Mouse (Mus musculus) naive thymus-derived CD4-positive, alpha-beta T cell, adult 2 months (primary cell): Measurements from ENCODE around the gene Tshz2.
"Not testable (repeated sequence)": the region's sequence is repeated elsewhere in the genome, so short reads cannot be mapped to it uniquely, and the experiment has no call there.

Experiments
- DNase-seq: peaks from one replicate; pipeline ENCODE4 v3.0.0-alpha.2; 2011; ENCODE audit warnings: low read depth

Tshz2 gene

GRCm38 (mm10) chr2:169632338-169633151, at the start of gene Tshz2:
Gene Tshz2, plus strand, starts transcription at chr2:169633013.
- no peak for DNase-seq

- DNase-seq, result no peak
Measured at GRCm38 (mm10) chr2:169583476-169583875, 49.3 kb upstream of the Tshz2 start.

- DNase-seq, result no peak
Measured at GRCm38 (mm10) chr2:169584745-169585456, 47.9 kb upstream of the Tshz2 start.

- DNase-seq, result no peak
Measured at GRCm38 (mm10) chr2:169585631-169586285, 47.1 kb upstream of the Tshz2 start.

- no peak for DNase-seq
Measured at GRCm38 (mm10) chr2:169586688-169587087, 46.1 kb upstream of the Tshz2 start.

GRCm38 (mm10) chr2:169587645-169588044, 45.2 kb upstream of the Tshz2 start, which contains the start of gene Gm11011:
Gene Gm11011, minus strand, starts transcription at chr2:169587745.
- not testable (repeated sequence) for DNase-seq

GRCm38 (mm10) chr2:169589697-169590096, 43.1 kb upstream of the Tshz2 start:
- DNase-seq, result peak; percentile 10

- no peak for DNase-seq
Measured at GRCm38 (mm10) chr2:169590412-169590811, 42.4 kb upstream of the Tshz2 start.

GRCm38 (mm10) chr2:169593742-169594141, 39.1 kb upstream of the Tshz2 start:
- DNase-seq, result no peak

GRCm38 (mm10) chr2:169597357-169597756, 35.5 kb upstream of the Tshz2 start:
- no peak for DNase-seq

- DNase-seq, result no peak
Measured at GRCm38 (mm10) chr2:169597971-169598370, 34.8 kb upstream of the Tshz2 start.

GRCm38 (mm10) chr2:169599591-169599990, 33.2 kb upstream of the Tshz2 start:
- no peak for DNase-seq

- DNase-seq, result no peak
Measured at GRCm38 (mm10) chr2:169600163-169600562, 32.6 kb upstream of the Tshz2 start.

GRCm38 (mm10) chr2:169606901-169607678, 25.7 kb upstream of the Tshz2 start:
- DNase-seq, result no peak

GRCm38 (mm10) chr2:169607787-169608186, 25.0 kb upstream of the Tshz2 start:
- DNase-seq, result no peak

- no peak for DNase-seq
Measured at GRCm38 (mm10) chr2:169609956-169610355, 22.9 kb upstream of the Tshz2 start.

- DNase-seq, result no peak
Measured at GRCm38 (mm10) chr2:169610882-169611281, 21.9 kb upstream of the Tshz2 start.

- DNase-seq, result no peak
Measured at GRCm38 (mm10) chr2:169611557-169611956, 21.3 kb upstream of the Tshz2 start.

- DNase-seq, result no peak
Measured at GRCm38 (mm10) chr2:169614683-169615082, 18.1 kb upstream of the Tshz2 start.

- DNase-seq, result no peak
Measured at GRCm38 (mm10) chr2:169615998-169616397, 16.8 kb upstream of the Tshz2 start.

- no peak for DNase-seq
Measured at GRCm38 (mm10) chr2:169621201-169621710, 11.6 kb upstream of the Tshz2 start.

- DNase-seq, result no peak
Measured at GRCm38 (mm10) chr2:169630070-169630469, 2.7 kb upstream of the Tshz2 start.
